Mouse (Mus musculus): ENCODE measurements around the gene Ppfia4.

Ppfia4 gene

GRCm38 (mm10) chr1:134332770-134333271 lies at the start of gene Ppfia4:
TSS of gene Ppfia4 (minus strand) at chr1:134332928.
- DNase-seq (ENCODE audit: extremely low read depth, low read depth): peak; percentile 20

- DNase-seq (ENCODE audit: extremely low read depth, low read depth): no peak
Observed at GRCm38 (mm10) chr1:134381795-134382625, 49.3 kb upstream of the Ppfia4 start.

GRCm38 (mm10) chr1:134381051-134381450 lies 48.3 kb upstream of the Ppfia4 start:
- no peak for DNase-seq (ENCODE audit: extremely low read depth, low read depth)

GRCm38 (mm10) chr1:134374124-134374523 lies 41.4 kb upstream of the Ppfia4 start:
- no peak for DNase-seq (ENCODE audit: extremely low read depth, low read depth)

- DNase-seq (ENCODE audit: extremely low read depth, low read depth): peak; percentile 33
Observed at GRCm38 (mm10) chr1:134368777-134369337, 36.1 kb upstream of the Ppfia4 start.

- DNase-seq (ENCODE audit: extremely low read depth, low read depth): no peak
Observed at GRCm38 (mm10) chr1:134365491-134365890, 32.8 kb upstream of the Ppfia4 start.

- DNase-seq (ENCODE audit: extremely low read depth, low read depth): no peak
Observed at GRCm38 (mm10) chr1:134363194-134363593, 30.5 kb upstream of the Ppfia4 start.

GRCm38 (mm10) chr1:134361857-134362212 lies 29.1 kb upstream of the Ppfia4 start, which contains the start of gene Tmem183a:
TSS of gene Tmem183a (minus strand) at chr1:134361979.
- peak; percentile 78 for DNase-seq (ENCODE audit: extremely low read depth, low read depth)

GRCm38 (mm10) chr1:134361195-134361856 lies 28.6 kb upstream of the Ppfia4 start:
- DNase-seq (ENCODE audit: extremely low read depth, low read depth): no peak

GRCm38 (mm10) chr1:134360656-134361055 lies 27.9 kb upstream of the Ppfia4 start:
- DNase-seq (ENCODE audit: extremely low read depth, low read depth): peak; percentile 16

- DNase-seq (ENCODE audit: extremely low read depth, low read depth): no peak
Observed at GRCm38 (mm10) chr1:134357461-134357860, 24.7 kb upstream of the Ppfia4 start.

- DNase-seq (ENCODE audit: extremely low read depth, low read depth): no peak
Observed at GRCm38 (mm10) chr1:134353326-134353725, 20.6 kb upstream of the Ppfia4 start.

GRCm38 (mm10) chr1:134347791-134348190 lies 15.1 kb upstream of the Ppfia4 start:
- no peak for DNase-seq (ENCODE audit: extremely low read depth, low read depth)

- no peak for DNase-seq (ENCODE audit: extremely low read depth, low read depth)
Observed at GRCm38 (mm10) chr1:134345075-134345474, 12.3 kb upstream of the Ppfia4 start.

GRCm38 (mm10) chr1:134344005-134344950 lies 11.6 kb upstream of the Ppfia4 start:
- no peak for DNase-seq (ENCODE audit: extremely low read depth, low read depth)

GRCm38 (mm10) chr1:134343567-134343966 lies 10.8 kb upstream of the Ppfia4 start:
- no peak for DNase-seq (ENCODE audit: extremely low read depth, low read depth)

GRCm38 (mm10) chr1:134342781-134343310 lies 10.1 kb upstream of the Ppfia4 start:
- no peak for DNase-seq (ENCODE audit: extremely low read depth, low read depth)

GRCm38 (mm10) chr1:134342278-134342664 lies 9.5 kb upstream of the Ppfia4 start:
- no peak for DNase-seq (ENCODE audit: extremely low read depth, low read depth)

- DNase-seq (ENCODE audit: extremely low read depth, low read depth): no peak
Observed at GRCm38 (mm10) chr1:134341641-134342277, 9.0 kb upstream of the Ppfia4 start.

All from MEL-GATA-1-ER (cell line).